15 mouse cellular contexts compared by ENCODE assay signal in genomic region chr4:98223429-98223828, GRCm38 (mm10).
DNase-seq lines count a peak whose midpoint lies in the region; ATAC-seq and TF ChIP-seq lines count a peak whose summit lies in the region.
"Had no signal": no experiment of that assay in that cellular context is flagged by ENCODE, and none has a peak within 500 bp of the region (broad histone marks: within the 10 kb centered on the region; RNA-seq: fewer than 3 reads in every experiment).

No protein-coding gene starts in this region.

- peak; percentile 63 for DNase-seq in embryo, embryonic 10.5 days (ENCODE audit: low spot score)
- peak; percentile 60 for DNase-seq in mesoderm, embryonic 11.5 days (ENCODE audit: low read depth, low spot score)
- no peak for DNase-seq in spleen, adult 18-20 months
- DNase-seq in left cerebral cortex, postnatal 14 days (ENCODE audit: low spot score in 2 of 2) = no peak
- DNase-seq in gastrocnemius, adult 2 months = no peak
- DNase-seq: adrenal gland, adult 8-10 months; B cell, adult 2 months; cerebellum, adult 9-10 months; heart, adult 2 months had no signal

- WGBS in hindbrain, embryonic 12.5 days = 58% methylated on average over 8 of the region's 8 CpGs
- 70% methylated on average over 8 of the region's 8 CpGs for WGBS in hindbrain, embryonic 16.5 days
- 20% methylated on average over 8 of the region's 8 CpGs for WGBS in embryonic facial prominence, embryonic 15.5 days

- no peak overlapping the region for H3K4me2 ChIP-seq in hindbrain, embryonic 12.5 days (replicated peaks)
- H3K4me2 ChIP-seq in hindbrain, embryonic 16.5 days (ENCODE audit: low read length) = no peak overlapping the region
- H3K4me2 ChIP-seq in embryonic facial prominence, embryonic 15.5 days (replicated peaks) = 0 out of 2 replicates have a peak overlapping the region, but pooled peaks have one; percentile 13
- H3K4me2 ChIP-seq: liver, embryonic 11.5 days had no signal

- H3K27me3 ChIP-seq in hindbrain, embryonic 12.5 days = no peaks in the 10 kb centered on the region
- no peaks in the 10 kb centered on the region for H3K27me3 ChIP-seq in hindbrain, embryonic 16.5 days (replicated peaks; ENCODE audit: control insufficient read depth, insufficient read depth, low read length)
- H3K27me3 ChIP-seq in embryonic facial prominence, embryonic 15.5 days = no peaks in the 10 kb centered on the region

- no peak for ATAC-seq in hindbrain, embryonic 12.5 days (ENCODE audit: low FRiP score)
- ATAC-seq in hindbrain, embryonic 16.5 days = no peak
- ATAC-seq in embryonic facial prominence, embryonic 15.5 days (ENCODE audit: insufficient number of reproducible peaks, low FRiP score, low TSS enrichment, low read depth) = peak; percentile 72; the same call in 1 of the 2 replicates
- ATAC-seq: forebrain, embryonic 14.5 days; inflammation-experienced regulatory T-cells, adult 6 months had no signal

- intact Hi-C loops in left cerebral cortex, postnatal 14 days (cut with DNase I) = no loop called here
- intact Hi-C loops in gastrocnemius, adult 2 months (cut with DNase I) = no loop called here

- no peaks in the 10 kb centered on the region for H3K9me3 ChIP-seq in hindbrain, embryonic 12.5 days (replicated peaks)
- no peaks in the 10 kb centered on the region for H3K9me3 ChIP-seq in hindbrain, embryonic 16.5 days (ENCODE audit: control insufficient read depth, low read length)
- no peaks in the 10 kb centered on the region for H3K9me3 ChIP-seq in embryonic facial prominence, embryonic 15.5 days (replicated peaks)

- H3K4me1 ChIP-seq in hindbrain, embryonic 12.5 days = 0 out of 2 replicates have a peak, but pooled peaks cover 7% of the 10 kb centered on the region
- no peaks in the 10 kb centered on the region for H3K4me1 ChIP-seq in hindbrain, embryonic 16.5 days (ENCODE audit: control insufficient read depth, insufficient read depth, low read depth, low read length)
- peaks cover 15% of the 10 kb centered on the region for H3K4me1 ChIP-seq in embryonic facial prominence, embryonic 15.5 days

- no peak overlapping the region for H3K4me3 ChIP-seq in hindbrain, embryonic 12.5 days
- H3K4me3 ChIP-seq in hindbrain, embryonic 16.5 days (ENCODE audit: low read length) = no peak overlapping the region
- no peak overlapping the region for H3K4me3 ChIP-seq in embryonic facial prominence, embryonic 15.5 days (replicated peaks)
- H3K4me3 ChIP-seq in gastrocnemius, adult 2 months = no peak overlapping the region
- H3K4me3 ChIP-seq: heart, adult 2 months had no signal

- H3K9ac ChIP-seq in hindbrain, embryonic 12.5 days = no peak overlapping the region
- H3K9ac ChIP-seq in hindbrain, embryonic 16.5 days (ENCODE audit: low read depth, low read length) = no peak overlapping the region
- H3K9ac ChIP-seq in embryonic facial prominence, embryonic 15.5 days = no peak overlapping the region

- H3K36me3 ChIP-seq in hindbrain, embryonic 12.5 days = no peaks in the 10 kb centered on the region
- H3K36me3 ChIP-seq in hindbrain, embryonic 16.5 days (ENCODE audit: control insufficient read depth, insufficient read depth, low read length) = no peaks in the 10 kb centered on the region
- no peaks in the 10 kb centered on the region for H3K36me3 ChIP-seq in embryonic facial prominence, embryonic 15.5 days

- TF ChIP-seq CTCF in gastrocnemius, adult 2 months (IDR thresholded peaks at IDR 0.05) = no peak

- peak overlapping the region; percentile 30; the same call in 1 of the 2 replicates for H3K27ac ChIP-seq in hindbrain, embryonic 12.5 days
- no peak overlapping the region for H3K27ac ChIP-seq in hindbrain, embryonic 16.5 days (ENCODE audit: low read depth, low read length)
- peak overlapping the region; percentile 68 for H3K27ac ChIP-seq in embryonic facial prominence, embryonic 15.5 days (replicated peaks)
- no peak overlapping the region for H3K27ac ChIP-seq in gastrocnemius, adult 2 months
- H3K27ac ChIP-seq: heart, adult 2 months had no signal

Comparison
In these comparisons a context has a peak if more than half of its experiments do, and no peak if none do; other contexts are left out.
1. H3K27ac ChIP-seq: peak in hindbrain, embryonic 12.5 days (single experiment) and embryonic facial prominence, embryonic 15.5 days (single experiment); none in hindbrain, embryonic 16.5 days (single experiment) and gastrocnemius, adult 2 months (single experiment).
2. DNase-seq: peak in embryo, embryonic 10.5 days (single experiment) and mesoderm, embryonic 11.5 days (single experiment); none in spleen, adult 18-20 months (0 of 2), left cerebral cortex, postnatal 14 days (0 of 2) and gastrocnemius, adult 2 months (single experiment).